Mouse (Mus musculus) forebrain, embryonic 12.5 days (tissue): ENCODE measurements around the gene Vmn1r122. TPM values are rescaled to one million over a fixed set of nuclear protein-coding genes. Genes with fewer than 3 reads are reported as not detected.
"Not testable (repeated sequence)": the region's sequence is repeated elsewhere in the genome, so short reads cannot be mapped to it uniquely, and the experiment has no call there.

Source experiments
- ATAC-seq: fragments of 200-750 bp; cut with Nextera tagmentation; 2 replicates; pipeline ENCODE4 v1.8.0; 2017; ENCODE audit warnings: moderate TSS enrichment; ENCODE audit not compliant: low FRiP score
- H3K27ac ChIP-seq: fragments of 300-500 bp; sonication (generic); 2 replicates; pipeline ENCODE4 v1.5.1; 2016; ENCODE audit warnings: mild to moderate bottlenecking
- H3K27me3 ChIP-seq: fragments of 300-500 bp; sonication (generic); 2 replicates; pipeline ENCODE4 v1.6.1; 2016; ENCODE audit warnings: mild to moderate bottlenecking
- H3K36me3 ChIP-seq: fragments of 300-500 bp; sonication (generic); replicated peaks from 2 replicates; pipeline ENCODE4 v1.6.1; 2016; ENCODE audit warnings: mild to moderate bottlenecking
- H3K4me1 ChIP-seq: fragments of 300-500 bp; sonication (generic); 2 replicates; pipeline ENCODE4 v1.6.1; 2016
- H3K4me2 ChIP-seq: fragments of 300-500 bp; sonication (generic); 2 replicates; pipeline ENCODE4 v1.6.1; 2016; ENCODE audit warnings: mild to moderate bottlenecking, moderate library complexity
- H3K4me3 ChIP-seq: fragments of 300-500 bp; sonication (generic); replicated peaks from 2 replicates; pipeline ENCODE4 v1.5.1; 2016; ENCODE audit warnings: mild to moderate bottlenecking
- H3K9ac ChIP-seq: fragments of 300-500 bp; sonication (generic); 2 replicates; pipeline ENCODE4 v1.6.1; 2016; ENCODE audit warnings: mild to moderate bottlenecking
- H3K9me3 ChIP-seq: fragments of 300-500 bp; sonication (generic); 2 replicates; pipeline ENCODE4 v1.6.1; 2016
- WGBS: fragments of 180-500 bp; shearing (Covaris S2); methylation state at CpG from one replicate; pipeline ENCODE4 v1.1.7; 2016; 5-methylcytosine and 5-hydroxymethylcytosine counted together
- polyA plus RNA-seq: library from polyadenylated mRNA; unstranded; fragments of >200 nt; fragmentation: Nextera tagmentation; extraction: Ambion mirVana; gene quantifications from 2 replicates; pipeline ENCODE4 v1.2.1, GENCODE M21; 2016

Gene Vmn1r122
- polyA plus RNA-seq: not detected in 2 replicates

- not testable (repeated sequence) for H3K4me2 ChIP-seq, H3K36me3 ChIP-seq, H3K27me3 ChIP-seq, H3K9ac ChIP-seq, ATAC-seq, H3K4me3 ChIP-seq, H3K9me3 ChIP-seq, H3K4me1 ChIP-seq, H3K27ac ChIP-seq
- 52% methylated on average over 2 of the region's 3 CpGs for WGBS
Measured at GRCm38 (mm10) chr7:21134028-21134427, at the start of gene Vmn1r122. Gene Vmn1r122 (minus strand): TSS chr7:21134128.

- not testable (repeated sequence) for H3K36me3 ChIP-seq, H3K4me2 ChIP-seq, H3K9ac ChIP-seq, H3K4me1 ChIP-seq, H3K27ac ChIP-seq, H3K9me3 ChIP-seq, H3K27me3 ChIP-seq, H3K4me3 ChIP-seq, ATAC-seq
- WGBS: 43% methylated on average over 1 of the region's 3 CpGs
Measured at GRCm38 (mm10) chr7:21161885-21162284, 28.0 kb upstream of the Vmn1r122 start, which contains the start of gene Vmn1r123. Gene Vmn1r123 (plus strand): TSS chr7:21162185.

GRCm38 (mm10) chr7:21098413-21098812, 35.5 kb downstream of the Vmn1r122 start, which contains the start of gene Vmn1r121:
Gene Vmn1r121 (minus strand): TSS chr7:21098513.
- 83% methylated on average over 5 of the region's 5 CpGs for WGBS
- ATAC-seq, H3K27ac ChIP-seq, H3K36me3 ChIP-seq, H3K4me2 ChIP-seq, H3K27me3 ChIP-seq, H3K4me3 ChIP-seq, H3K9ac ChIP-seq, H3K4me1 ChIP-seq, H3K9me3 ChIP-seq: not testable (repeated sequence)

Other genes with a start within 250 kb of the Vmn1r122 start
- not detected in 2 replicates for gene Vmn1r118, start 221.8 kb downstream of the Vmn1r122 start, polyA plus RNA-seq
- gene Vmn1r119, start 121.7 kb downstream of the Vmn1r122 start, polyA plus RNA-seq: not detected in 2 replicates
- gene Vmn1r120, start 80.3 kb downstream of the Vmn1r122 start, polyA plus RNA-seq: not detected in 2 replicates
- not detected in 2 replicates for gene Vmn1r121, start 35.6 kb downstream of the Vmn1r122 start, polyA plus RNA-seq
- gene Vmn1r123, start 28.1 kb upstream of the Vmn1r122 start, polyA plus RNA-seq: not detected in 2 replicates
- not detected in 2 replicates for gene Gm5157, start 56.3 kb upstream of the Vmn1r122 start, polyA plus RNA-seq
- not detected in 2 replicates for gene Vmn1r124, start 126.5 kb upstream of the Vmn1r122 start, polyA plus RNA-seq
- gene Vmn1r125, start 138.1 kb upstream of the Vmn1r122 start, polyA plus RNA-seq: not detected in 2 replicates
- gene Vmn1r126, start 167.3 kb upstream of the Vmn1r122 start, polyA plus RNA-seq: not detected in 2 replicates
- gene Vmn1r127, start 185.7 kb upstream of the Vmn1r122 start, polyA plus RNA-seq: not detected in 2 replicates
- gene Vmn1r128, start 215.2 kb upstream of the Vmn1r122 start, polyA plus RNA-seq: not detected in 2 replicates
- not detected in 2 replicates for gene Vmn1r129, start 227.2 kb upstream of the Vmn1r122 start, polyA plus RNA-seq